Mouse (Mus musculus) megakaryocyte progenitor cell, adult 5-6 weeks (primary cell): ENCODE measurements at regions not wholly inside any gene's neighbourhood (a gene's known extent, or its start where the extent isn't known, plus 50 kb on each side); places are given as distances from the start of the nearest gene placed in this dataset.
A peak's percentile ranks its signal among the peaks of the same experiment; 100 is the strongest.

Experiments used
- ATAC-seq: replicated peaks from 2 replicates; pipeline ENCODE4 v1.8.0; 2016; ENCODE audit warnings: mild to moderate bottlenecking, moderate TSS enrichment, inconsistent platforms; ENCODE audit not compliant: poor library complexity

DNA sequence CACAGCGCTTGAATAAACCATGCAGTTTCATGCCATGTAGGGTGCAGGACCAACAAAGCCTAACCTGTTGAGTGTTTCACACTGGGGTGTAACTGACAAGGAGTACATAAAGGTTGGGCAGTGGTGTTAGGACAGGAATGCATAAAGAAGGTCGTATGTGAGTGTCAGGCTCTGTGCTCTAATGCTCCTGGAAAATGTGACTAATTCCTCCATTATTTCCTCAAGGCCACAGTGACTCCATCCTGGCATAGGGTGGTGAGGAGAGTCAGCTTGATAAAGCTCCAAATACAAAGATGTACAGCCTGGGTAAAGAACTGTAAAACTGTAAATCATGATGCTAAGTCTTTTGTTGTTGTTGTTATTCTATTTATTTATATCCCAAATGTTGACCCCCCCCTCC is 393.1 kb upstream of the Nrp1 start:
- ATAC-seq: no peak

DNA sequence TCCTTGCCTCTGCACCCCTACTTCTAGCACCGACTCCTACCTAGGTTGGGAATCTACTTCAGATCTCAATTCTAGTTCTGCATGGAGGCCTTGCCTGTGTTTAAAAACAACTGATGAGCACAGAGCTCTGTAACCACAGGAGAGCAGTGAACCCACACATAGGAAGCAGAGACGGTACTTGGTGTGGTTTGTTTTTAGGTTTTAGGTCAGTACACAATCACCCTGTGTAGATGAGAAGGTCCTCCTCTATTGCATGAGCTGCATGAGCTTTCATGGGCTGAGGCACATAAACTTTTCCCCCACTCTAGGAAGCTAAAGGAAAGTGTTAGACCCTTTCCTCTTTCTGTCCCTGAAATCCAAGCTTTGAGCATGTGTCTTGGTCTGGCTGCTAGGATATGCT is 390.4 kb upstream of the Nrp1 start:
- ATAC-seq: no peak

DNA sequence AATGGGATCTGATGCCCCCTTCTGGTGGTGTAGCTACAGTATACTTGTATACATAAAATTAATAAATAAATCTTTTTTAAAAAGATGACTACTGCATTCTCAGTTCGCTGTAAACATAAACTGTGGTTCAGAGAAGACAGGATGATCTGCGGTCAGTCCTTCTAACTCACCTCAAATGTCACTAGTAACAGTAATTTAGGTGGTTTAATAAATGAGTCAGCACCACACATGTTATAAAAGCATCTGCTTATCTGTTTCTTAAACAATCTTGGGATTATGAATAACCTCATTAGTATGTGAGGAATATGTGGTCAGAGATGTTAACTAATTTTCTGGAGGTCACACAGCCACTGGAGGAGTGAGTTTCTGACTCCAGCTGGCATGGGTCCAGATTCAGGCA is 385.2 kb upstream of the Nrp1 start:
- no peak for ATAC-seq

DNA sequence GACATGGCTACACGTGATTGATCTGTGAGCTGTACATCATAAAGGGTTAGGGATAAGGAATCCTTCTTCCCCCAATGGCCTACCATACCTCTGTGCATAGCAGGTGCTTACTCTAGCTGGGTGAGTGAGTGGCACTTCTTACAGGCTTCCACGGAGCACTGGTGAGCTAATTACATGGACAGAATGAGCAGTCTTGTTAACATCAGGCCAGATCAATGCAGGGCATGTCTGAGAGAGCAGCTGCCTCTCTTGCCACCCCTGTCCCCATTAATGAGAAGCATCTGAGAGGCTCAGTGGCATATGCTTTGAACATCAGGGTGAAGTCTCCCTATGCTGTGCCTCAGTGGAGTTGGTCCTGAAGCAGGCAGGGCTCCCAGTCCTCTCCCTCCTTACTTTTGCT is 380.7 kb upstream of the Nrp1 start:
- ATAC-seq: no peak

DNA sequence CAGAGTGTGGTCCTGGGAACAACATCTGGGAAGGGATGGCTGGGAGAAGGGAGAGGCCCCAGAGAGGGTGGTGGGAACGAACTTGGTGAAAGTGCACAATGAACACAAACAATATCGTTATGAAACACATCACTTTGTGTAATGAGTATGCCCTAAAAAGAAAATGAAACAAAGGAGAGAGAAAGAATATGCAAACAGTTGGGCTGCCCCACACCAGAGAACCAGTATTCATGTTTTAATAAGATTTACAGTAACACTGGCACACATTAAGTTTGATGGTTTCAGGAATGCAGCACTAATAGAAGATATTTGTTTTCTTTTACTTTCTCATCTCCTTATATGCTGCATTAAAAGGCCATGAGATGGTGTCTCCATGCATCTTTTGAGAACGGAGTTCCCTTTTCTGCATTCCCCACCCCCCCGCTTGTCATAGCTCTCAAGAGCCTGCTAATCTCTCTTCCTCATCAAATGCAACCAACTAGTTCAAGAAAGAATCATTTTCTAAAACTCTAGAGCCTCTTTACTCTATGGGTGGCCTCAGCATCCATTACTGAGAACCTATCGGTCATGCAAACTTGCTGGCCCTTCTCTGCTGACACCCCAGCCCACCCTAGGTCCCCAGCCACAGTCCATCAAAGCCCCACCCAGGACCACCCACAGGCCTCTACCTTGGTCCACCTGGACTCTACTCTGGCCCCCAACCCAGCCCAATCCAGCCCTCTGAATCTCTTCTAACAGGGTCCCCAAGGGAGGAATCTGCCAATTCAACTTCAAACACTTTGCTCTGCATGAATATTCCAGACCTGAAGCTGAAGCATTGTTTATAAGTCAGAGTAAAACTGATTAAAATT is 379.0 kb upstream of the Nrp1 start:
- ATAC-seq: 0 out of 2 replicates have a peak, but pooled peaks have one; percentile 31

DNA sequence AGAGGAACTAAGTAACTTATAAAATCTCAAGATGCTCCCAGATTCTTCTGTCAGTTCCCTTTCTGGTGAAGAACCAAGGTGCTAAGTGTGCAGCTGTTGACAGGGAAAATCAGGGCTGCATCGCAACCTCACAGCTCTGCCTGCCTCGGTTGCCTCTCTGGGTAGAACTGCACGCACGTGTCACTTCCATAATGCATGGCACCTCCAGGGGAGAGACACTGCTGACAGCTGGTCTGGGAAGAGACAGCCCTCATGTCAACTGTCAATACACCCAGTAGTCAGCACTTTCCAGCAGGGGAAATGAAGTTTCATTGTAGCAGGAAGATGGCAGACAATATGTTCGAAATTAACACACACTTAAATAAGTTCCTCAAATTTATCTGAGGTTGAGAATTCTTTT is 376.2 kb upstream of the Nrp1 start:
- ATAC-seq: peak; percentile 39; the same call in 1 of the 2 replicates

- ATAC-seq: no peak
Measured at GRCm38 (mm10) chr8:127985616-127986015, 372.8 kb upstream of the Nrp1 start.

DNA sequence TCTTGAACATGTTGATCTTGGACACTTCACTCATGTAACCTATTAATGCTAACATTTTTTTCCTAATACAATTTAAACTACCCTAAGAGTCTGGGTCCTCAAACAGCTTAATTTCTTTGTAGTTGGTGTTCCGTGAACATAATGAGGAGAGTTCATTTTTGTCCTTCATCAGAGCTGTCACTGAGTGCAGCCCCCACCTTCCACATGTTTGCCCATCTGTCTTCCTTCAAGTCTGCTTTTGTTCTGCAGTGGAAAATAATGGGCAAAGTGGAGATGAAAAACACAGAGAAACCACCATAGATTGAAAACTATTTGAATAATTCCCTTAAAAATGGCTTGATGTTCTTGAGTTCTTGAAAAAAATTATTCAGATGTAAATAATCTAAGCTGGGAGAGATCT is 369.5 kb upstream of the Nrp1 start:
- ATAC-seq: no peak

DNA sequence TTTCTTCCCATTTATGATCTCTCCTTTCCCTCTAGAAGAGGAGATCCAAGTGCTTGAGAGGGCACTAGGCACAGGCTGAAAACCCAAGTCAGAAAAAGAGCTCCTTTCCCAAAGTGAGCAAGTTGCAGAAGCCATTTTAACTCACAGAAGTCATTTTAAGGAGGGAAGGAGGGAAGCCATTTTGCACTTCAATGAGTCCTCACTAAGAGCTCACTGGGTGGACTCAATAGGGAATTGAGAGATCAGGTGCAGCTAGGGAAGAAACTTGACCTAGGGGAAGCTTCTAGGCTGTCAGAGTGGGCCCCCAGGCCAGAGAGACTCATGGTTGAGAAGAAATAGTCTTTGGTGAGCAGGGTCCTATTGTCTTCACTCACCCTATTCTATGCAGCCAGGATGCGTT is 363.5 kb upstream of the Nrp1 start:
- ATAC-seq: no peak

DNA sequence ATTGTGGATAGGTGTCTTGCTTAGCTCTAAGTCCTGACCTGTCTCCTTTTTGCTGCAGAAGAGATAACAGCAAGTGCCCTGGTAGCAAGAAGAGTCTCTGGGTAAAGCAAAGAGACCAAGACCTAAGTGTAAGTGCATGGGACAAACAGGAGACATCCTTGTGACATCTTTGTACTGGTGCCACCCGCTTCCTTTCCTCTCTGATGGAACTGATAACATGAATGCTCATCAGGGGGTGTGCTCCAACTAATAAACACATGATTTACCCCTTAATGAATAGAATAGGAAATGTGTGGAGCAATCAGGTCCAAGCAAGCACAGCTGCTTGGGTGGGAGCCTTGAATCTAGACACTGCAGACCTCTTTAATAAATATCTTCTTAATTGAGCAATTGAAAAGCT is 362.9 kb upstream of the Nrp1 start:
- ATAC-seq: no peak

- no peak for ATAC-seq
Measured at GRCm38 (mm10) chr8:128002386-128002785, 356.0 kb upstream of the Nrp1 start.

GRCm38 (mm10) chr8:128002806-128003205 is 355.6 kb upstream of the Nrp1 start:
- ATAC-seq: no peak

DNA sequence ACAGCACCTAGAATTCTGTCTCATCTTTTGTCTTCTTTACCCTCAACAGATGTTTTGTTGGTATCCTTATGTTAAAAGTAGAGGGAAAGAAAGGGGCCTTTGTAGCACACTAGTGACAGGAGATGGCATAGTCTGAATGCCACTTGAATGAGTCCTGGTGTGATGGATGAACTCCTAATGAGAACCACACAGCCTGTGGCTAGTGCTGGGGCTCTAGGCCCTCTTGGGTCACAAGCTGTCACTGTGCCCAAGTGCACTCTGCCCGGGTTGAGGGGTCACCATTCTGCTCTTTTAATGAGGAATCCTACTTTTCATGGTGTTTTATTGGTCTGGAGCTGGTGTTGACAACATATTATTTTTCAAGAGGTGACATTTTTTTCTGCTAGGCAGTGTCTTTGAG is 355.0 kb upstream of the Nrp1 start:
- no peak for ATAC-seq

DNA sequence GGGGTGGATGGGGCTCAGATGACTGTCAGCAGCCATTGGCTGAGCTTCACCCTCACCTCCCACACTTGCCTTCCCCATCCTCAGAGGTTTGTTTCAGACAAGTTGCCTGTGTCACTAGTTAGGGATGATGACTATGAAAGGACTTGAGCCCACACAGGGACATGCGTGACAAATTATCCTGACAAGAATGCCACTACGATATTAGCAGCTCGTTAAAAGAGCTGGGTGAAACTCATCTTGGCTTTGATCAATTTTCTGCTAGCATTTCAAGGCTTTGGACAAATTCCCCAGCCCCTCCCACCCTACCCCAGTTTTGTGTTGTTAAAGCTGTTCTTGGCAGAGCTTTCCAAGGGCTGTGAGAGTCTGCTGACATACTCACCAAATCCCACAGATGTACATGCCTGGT is 354.5 kb upstream of the Nrp1 start:
- ATAC-seq: no peak

- ATAC-seq: no peak
Measured at GRCm38 (mm10) chr8:128009393-128010010, 348.9 kb upstream of the Nrp1 start.

GRCm38 (mm10) chr8:128017171-128017570 is 341.2 kb upstream of the Nrp1 start:
- ATAC-seq: no peak

GRCm38 (mm10) chr8:128023661-128024060 is 334.7 kb upstream of the Nrp1 start:
- no peak for ATAC-seq

GRCm38 (mm10) chr8:128024774-128025222 is 333.6 kb upstream of the Nrp1 start:
- ATAC-seq: no peak

DNA sequence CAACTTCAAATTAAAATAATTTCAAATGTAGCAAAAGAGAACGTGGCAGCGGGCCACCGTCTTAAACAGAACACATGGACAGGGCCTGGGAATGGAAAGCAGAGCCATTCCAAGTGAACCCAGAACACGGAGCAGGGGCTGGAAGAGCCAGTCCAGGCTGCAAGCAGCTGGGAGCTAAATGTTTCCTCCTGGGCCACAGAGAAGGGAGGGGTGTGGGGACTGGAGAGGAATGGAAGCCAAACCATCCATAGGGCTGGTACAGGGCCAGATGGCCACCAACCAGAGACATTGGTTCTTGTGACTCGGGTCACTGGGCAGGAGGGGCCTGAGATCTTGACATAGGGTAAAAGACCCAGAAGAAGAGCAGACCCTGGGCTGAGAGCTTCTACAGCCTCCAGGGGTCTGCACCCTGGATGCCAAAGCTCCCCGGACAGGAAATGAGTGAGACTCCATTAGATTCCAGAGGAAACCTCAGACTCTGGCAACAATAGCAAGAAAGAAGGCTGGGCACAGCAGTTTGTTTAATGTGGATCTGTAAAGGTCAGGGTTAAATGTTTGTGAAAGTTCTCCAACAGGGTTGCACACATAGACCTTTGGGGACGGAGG is 333.1 kb upstream of the Nrp1 start:
- no peak for ATAC-seq

DNA sequence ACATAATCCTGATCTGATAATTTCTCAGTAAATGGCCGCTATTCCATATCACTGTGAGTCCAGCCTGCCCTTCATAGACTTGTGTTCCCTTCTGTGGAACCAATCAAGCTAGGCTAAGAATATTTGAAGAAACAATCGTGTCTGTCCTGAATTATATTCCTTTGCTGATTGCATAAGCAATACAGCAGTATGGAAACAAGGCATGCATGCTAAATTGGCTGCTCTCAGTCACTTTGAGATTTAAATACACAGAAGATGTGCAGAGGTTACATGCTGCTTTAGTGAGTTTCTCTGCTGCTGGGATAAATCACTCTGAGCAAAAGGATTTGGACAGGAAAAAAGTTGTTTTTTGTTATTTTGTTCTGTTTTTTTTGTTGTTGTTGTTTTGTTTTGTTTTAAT is 331.4 kb upstream of the Nrp1 start:
- no peak for ATAC-seq

- ATAC-seq: no peak
Measured at GRCm38 (mm10) chr8:128030335-128031280, 327.8 kb upstream of the Nrp1 start.
